Mouse (Mus musculus) kidney, adult 2 months (tissue): ENCODE measurements around the gene Pds5a.

Experiments used
- CTCF ChIP-seq: fragments of 200-500 bp; conservative IDR thresholded peaks from 2 replicates; pipeline ENCODE4 v1.5.1; 2011; ENCODE audit warnings: low read depth, mild to moderate bottlenecking, control low read depth, low read length, moderate library complexity, mixed read lengths; ENCODE audit not compliant: insufficient read depth, insufficient read length
- POLR2A ChIP-seq: fragments of 200-500 bp; IDR thresholded peaks from one replicate; pipeline ENCODE4 v1.6.1; 2011; ENCODE audit warnings: low read depth, low read length, control low read depth

DNA sequence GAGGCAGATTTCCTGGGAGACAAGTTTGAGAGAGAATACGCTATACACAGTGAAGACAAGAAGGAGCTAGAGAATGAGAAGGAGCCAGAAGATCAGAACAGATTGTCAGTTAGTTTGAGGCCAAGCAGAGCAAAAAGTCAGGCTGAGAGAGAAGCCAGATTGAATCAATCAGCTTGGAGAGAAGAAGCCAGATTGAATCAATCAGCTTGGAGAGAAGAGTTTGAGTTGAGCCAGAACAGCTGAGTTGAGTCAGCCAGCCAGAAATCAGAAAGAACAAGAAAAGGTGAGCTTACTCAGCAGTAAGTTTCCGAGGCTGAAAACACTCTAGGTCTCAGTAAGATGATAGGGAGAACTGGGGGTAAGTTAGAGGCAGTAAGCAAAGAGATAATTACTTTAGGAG is 123.2 kb downstream of the Pds5a start:
- no peak for TF ChIP-seq CTCF
- TF ChIP-seq POLR2A = no peak
